Mouse (Mus musculus) neural tube, embryonic 10.5 days (tissue): ENCODE measurements around the gene Dyrk4.

ENCODE experiments used
- DNase-seq: peaks from one replicate; pipeline ENCODE4 v3.0.0-alpha.2; 2017; ENCODE audit warnings: low spot score; ENCODE audit errors: extremely low spot score

Dyrk4 gene

GRCm38 (mm10) chr6:126836628-126837027 lies 85.0 kb downstream of the Dyrk4 start:
- no peak for DNase-seq
